Mouse (Mus musculus): ENCODE data around the gene Pctp. TPM values are rescaled to one million over a fixed set of nuclear protein-coding genes. Genes with fewer than 3 reads are reported as not detected.

The Pctp gene
- polyA plus RNA-seq (2016; fragmentation: Nextera tagmentation; extraction: Ambion mirVana) = 16.4 and 20.2 TPM in 2 replicates

GRCm38 (mm10) chr11:90002231-90002986 is at the start of gene Pctp:
Pctp (minus strand) TSS chr11:90002894.
- Histone ChIP-seq H3K9me3 (replicated peaks) (no peaks in the 10 kb centered on the region), H3K4me3 (peak within 1 kb of the TSS; percentile 71), H3K27me3 (ENCODE audit: low read depth, poor library complexity, severe bottlenecking) (peaks cover 4% of the 10 kb centered on the region; the same call in 1 of the 2 replicates), H3K27ac (replicated peaks) (peak within 1 kb of the TSS; percentile 87), H3K36me3 (no peaks in the 10 kb centered on the region), H3K4me1 (peaks cover 13% of the 10 kb centered on the region)
- WGBS = 16% methylated on average over 35 of the region's 35 CpGs
- DNase-seq (ENCODE audit: low spot score) = peak; percentile 91

DNA sequence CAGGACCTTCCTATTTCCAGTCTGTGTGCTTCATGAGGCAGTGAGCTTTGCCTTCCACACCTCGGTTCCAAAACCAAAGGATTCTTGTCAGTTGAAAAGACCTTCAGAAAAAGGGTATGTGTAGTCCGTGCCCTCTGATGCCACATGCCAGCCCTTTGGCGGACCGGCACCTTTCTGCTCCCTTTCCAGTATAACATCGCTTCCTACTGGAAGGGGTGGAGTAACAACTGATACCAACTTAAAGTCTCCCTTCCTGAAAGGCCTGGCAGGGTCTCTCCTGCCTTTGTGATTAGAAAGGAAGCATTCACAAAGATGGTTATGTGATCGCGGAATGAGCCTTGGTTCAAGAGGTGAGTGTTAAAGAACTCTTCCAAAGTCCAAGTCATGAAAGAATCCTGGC is 47.3 kb upstream of the Pctp start:
- H3K27ac ChIP-seq (replicated peaks) = no peak overlapping the region
- H3K36me3 ChIP-seq = no peaks in the 10 kb centered on the region
- no peaks in the 10 kb centered on the region for H3K4me1 ChIP-seq
- no peaks in the 10 kb centered on the region for H3K9me3 ChIP-seq (replicated peaks)
- 90% methylated on average over 7 of the region's 7 CpGs for WGBS
- no peaks in the 10 kb centered on the region for H3K27me3 ChIP-seq (ENCODE audit: low read depth, poor library complexity, severe bottlenecking)
- H3K4me3 ChIP-seq = no peak overlapping the region
- no peak for DNase-seq (ENCODE audit: low spot score)

- no peaks in the 10 kb centered on the region for H3K36me3 ChIP-seq
- 94% methylated on average over 9 of the region's 9 CpGs for WGBS
- no peak overlapping the region for H3K4me3 ChIP-seq
- no peaks in the 10 kb centered on the region for H3K9me3 ChIP-seq (replicated peaks)
- no peak for DNase-seq (ENCODE audit: low spot score)
- no peaks in the 10 kb centered on the region for H3K27me3 ChIP-seq (ENCODE audit: low read depth, poor library complexity, severe bottlenecking)
- no peak overlapping the region for H3K27ac ChIP-seq (replicated peaks)
- H3K4me1 ChIP-seq = no peaks in the 10 kb centered on the region
These were observed 44.6 kb upstream of the Pctp start for GRCm38 (mm10) chr11:90047271-90047670.

DNA sequence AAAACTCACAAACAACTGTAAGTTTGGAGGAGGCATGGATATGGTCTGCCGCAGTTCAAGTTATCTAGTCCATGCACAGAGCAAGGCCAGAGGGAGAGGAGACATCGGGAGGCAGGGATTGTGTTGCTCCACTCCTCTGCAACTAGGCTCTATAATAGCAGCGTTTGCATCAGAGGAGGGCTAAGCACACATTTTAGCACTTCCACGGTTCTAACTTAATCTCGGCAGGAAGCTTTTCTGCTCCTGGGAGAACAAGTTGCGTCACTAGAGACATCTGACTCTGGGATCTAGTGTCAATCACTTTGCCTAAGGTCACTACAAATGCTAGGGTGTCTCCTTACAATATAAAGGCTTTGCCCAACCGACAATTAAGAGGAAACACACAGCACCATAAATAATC is 43.5 kb upstream of the Pctp start:
- 50% methylated on average over 7 of the region's 7 CpGs for WGBS

GRCm38 (mm10) chr11:90044459-90044858 is 41.8 kb upstream of the Pctp start:
- Histone ChIP-seq H3K27ac (replicated peaks) (no peak overlapping the region), H3K36me3 (no peaks in the 10 kb centered on the region), H3K4me1 (no peaks in the 10 kb centered on the region), H3K4me3 (no peak overlapping the region), H3K9me3 (replicated peaks) (no peaks in the 10 kb centered on the region), H3K27me3 (ENCODE audit: low read depth, poor library complexity, severe bottlenecking) (no peaks in the 10 kb centered on the region)
- WGBS = 93% methylated on average over 4 of the region's 4 CpGs
- DNase-seq (ENCODE audit: low spot score) = no peak

More for the DNA sequence above, 43.5 kb upstream of the Pctp start:
- H3K4me1 ChIP-seq = no peaks in the 10 kb centered on the region
- no peaks in the 10 kb centered on the region for H3K27me3 ChIP-seq (ENCODE audit: low read depth, poor library complexity, severe bottlenecking)
- no peaks in the 10 kb centered on the region for H3K36me3 ChIP-seq
- no peak for DNase-seq (ENCODE audit: low spot score)
- no peak overlapping the region for H3K4me3 ChIP-seq
- no peak overlapping the region for H3K27ac ChIP-seq (replicated peaks)
- no peaks in the 10 kb centered on the region for H3K9me3 ChIP-seq (replicated peaks)

DNA sequence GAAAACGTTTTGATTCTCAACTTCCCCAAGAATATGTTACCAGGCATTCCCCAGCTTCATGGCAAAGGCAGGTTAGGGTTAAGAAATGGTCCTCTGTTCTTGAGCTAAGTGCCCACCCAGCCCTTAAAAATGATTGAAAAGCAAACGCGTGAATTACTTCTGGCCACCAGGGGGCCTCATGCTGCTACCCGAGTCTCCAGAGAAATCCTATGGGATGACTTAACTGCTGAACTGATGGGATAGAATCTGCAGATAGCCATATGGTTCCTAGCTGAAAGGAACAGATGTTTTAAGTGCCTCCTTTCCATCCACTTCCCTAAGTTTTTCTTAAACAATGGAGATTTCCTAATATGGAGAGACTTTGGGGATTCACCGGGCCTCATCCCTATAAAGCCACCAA is 35.3 kb upstream of the Pctp start:
- Histone ChIP-seq H3K27me3 (ENCODE audit: low read depth, poor library complexity, severe bottlenecking) (peaks cover 1% of the 10 kb centered on the region; the same call in 1 of the 2 replicates), H3K27ac (replicated peaks) (no peak overlapping the region), H3K4me3 (no peak overlapping the region), H3K36me3 (no peaks in the 10 kb centered on the region), H3K4me1 (peaks cover 5% of the 10 kb centered on the region), H3K9me3 (replicated peaks) (peaks cover 4% of the 10 kb centered on the region; the same call in 1 of the 2 replicates)
- peak; percentile 38 for DNase-seq (ENCODE audit: low spot score)
- WGBS = 25% methylated on average over 5 of the region's 5 CpGs

- WGBS = 84% methylated on average over 4 of the region's 4 CpGs
These were observed 33.7 kb upstream of the Pctp start for GRCm38 (mm10) chr11:90036416-90036815.

DNA sequence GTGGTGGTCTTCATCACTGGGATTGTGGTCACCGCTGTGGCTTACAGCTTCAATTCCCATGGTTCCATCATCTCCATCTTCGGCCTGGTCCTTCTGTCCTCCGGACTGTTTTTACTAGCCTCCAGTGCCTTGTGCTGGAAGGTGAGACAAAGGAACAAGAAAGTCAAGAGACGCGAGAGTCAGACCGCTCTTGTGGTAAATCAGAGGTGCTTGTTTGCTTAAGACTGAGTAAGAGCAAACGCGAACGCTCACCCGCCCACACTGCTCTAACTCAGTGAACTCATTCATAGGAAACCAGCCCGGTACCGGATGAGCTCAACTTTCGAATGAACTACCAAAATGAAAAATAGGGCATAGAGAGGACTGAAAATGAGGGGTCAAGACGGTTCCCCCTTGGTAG is 32.8 kb upstream of the Pctp start:
- H3K4me3 ChIP-seq = no peak overlapping the region
- no peak for DNase-seq (ENCODE audit: low spot score)
- WGBS = 92% methylated on average over 14 of the region's 14 CpGs
- no peaks in the 10 kb centered on the region for H3K36me3 ChIP-seq
- H3K27me3 ChIP-seq (ENCODE audit: low read depth, poor library complexity, severe bottlenecking) = peaks cover 24% of the 10 kb centered on the region
- no peak overlapping the region for H3K27ac ChIP-seq (replicated peaks)
- H3K4me1 ChIP-seq = peaks cover 27% of the 10 kb centered on the region
- H3K9me3 ChIP-seq (replicated peaks) = peaks cover 4% of the 10 kb centered on the region; the same call in 1 of the 2 replicates

More at GRCm38 (mm10) chr11:90036416-90036815, 33.7 kb upstream of the Pctp start:
- no peak for DNase-seq (ENCODE audit: low spot score)
- Histone ChIP-seq H3K27ac (replicated peaks) (no peak overlapping the region), H3K4me3 (no peak overlapping the region), H3K4me1 (peaks cover 18% of the 10 kb centered on the region), H3K9me3 (replicated peaks) (peaks cover 4% of the 10 kb centered on the region; the same call in 1 of the 2 replicates), H3K27me3 (ENCODE audit: low read depth, poor library complexity, severe bottlenecking) (peaks cover 17% of the 10 kb centered on the region), H3K36me3 (no peaks in the 10 kb centered on the region)

DNA sequence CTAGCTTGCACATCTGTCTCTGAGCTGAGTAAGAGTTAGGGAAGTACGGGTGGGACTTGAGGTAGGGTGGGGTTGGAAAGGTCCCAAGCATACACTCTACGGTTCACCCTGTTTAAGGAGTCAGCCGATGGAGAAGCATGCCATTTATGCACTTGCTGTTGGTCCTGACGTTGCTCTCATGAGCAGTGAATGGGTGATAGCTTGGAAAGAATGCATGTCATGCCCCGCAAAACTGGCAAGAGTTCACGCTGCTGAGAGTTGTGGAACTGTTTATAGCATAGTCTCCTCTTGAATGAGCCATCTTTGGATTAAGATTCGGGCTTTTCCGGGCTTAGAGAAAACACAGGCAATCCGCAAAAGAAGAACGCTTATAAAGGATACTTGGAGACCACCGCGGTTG is 32.0 kb upstream of the Pctp start:
- Histone ChIP-seq H3K9me3 (replicated peaks) (peaks cover 4% of the 10 kb centered on the region; the same call in 1 of the 2 replicates), H3K4me1 (peaks cover 31% of the 10 kb centered on the region), H3K27ac (replicated peaks) (no peak overlapping the region), H3K4me3 (no peak overlapping the region), H3K27me3 (ENCODE audit: low read depth, poor library complexity, severe bottlenecking) (peaks cover 29% of the 10 kb centered on the region), H3K36me3 (no peaks in the 10 kb centered on the region)
- no peak for DNase-seq (ENCODE audit: low spot score)
- WGBS = 96% methylated on average over 12 of the region's 12 CpGs

DNA sequence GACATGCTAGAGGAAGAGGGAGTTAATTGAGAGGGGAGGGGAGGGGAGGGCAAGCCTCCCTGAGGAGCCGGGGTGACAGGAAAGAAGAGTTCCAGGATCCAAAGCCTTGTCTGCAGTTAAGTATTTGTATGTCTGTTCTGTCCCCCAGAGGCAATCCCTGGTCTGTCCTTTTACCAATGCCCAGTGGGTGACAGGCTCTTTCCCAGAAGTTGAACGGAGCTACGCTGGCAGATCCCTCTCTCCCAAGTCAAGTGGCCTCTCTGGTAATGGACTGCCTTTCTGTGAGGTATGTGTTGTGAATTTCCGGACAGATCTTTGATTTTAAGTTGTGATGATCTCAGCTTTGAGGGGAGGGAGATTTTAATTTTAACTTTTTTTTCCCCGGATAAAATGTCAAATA is 30.7 kb upstream of the Pctp start:
- Histone ChIP-seq H3K9me3 (replicated peaks) (peaks cover 4% of the 10 kb centered on the region; the same call in 1 of the 2 replicates), H3K4me3 (0 out of 2 replicates have a peak overlapping the region, but pooled peaks have one; percentile 14), H3K27me3 (ENCODE audit: low read depth, poor library complexity, severe bottlenecking) (peaks cover 34% of the 10 kb centered on the region), H3K27ac (replicated peaks) (no peak overlapping the region), H3K4me1 (peaks cover 33% of the 10 kb centered on the region), H3K36me3 (no peaks in the 10 kb centered on the region)
- WGBS = 44% methylated on average over 5 of the region's 5 CpGs
- DNase-seq (ENCODE audit: low spot score) = peak; percentile 11

- WGBS = 35% methylated on average over 8 of the region's 8 CpGs
- no peak overlapping the region for H3K27ac ChIP-seq (replicated peaks)
- H3K27me3 ChIP-seq (ENCODE audit: low read depth, poor library complexity, severe bottlenecking) = peaks cover 40% of the 10 kb centered on the region
- peaks cover 4% of the 10 kb centered on the region; the same call in 1 of the 2 replicates for H3K9me3 ChIP-seq (replicated peaks)
- DNase-seq (ENCODE audit: low spot score) = peak; percentile 11
- no peaks in the 10 kb centered on the region for H3K36me3 ChIP-seq
- H3K4me3 ChIP-seq = peak overlapping the region; percentile 14; the same call in 1 of the 2 replicates
- H3K4me1 ChIP-seq = peaks cover 33% of the 10 kb centered on the region
These were observed 30.1 kb upstream of the Pctp start for GRCm38 (mm10) chr11:90032807-90033206.

DNA sequence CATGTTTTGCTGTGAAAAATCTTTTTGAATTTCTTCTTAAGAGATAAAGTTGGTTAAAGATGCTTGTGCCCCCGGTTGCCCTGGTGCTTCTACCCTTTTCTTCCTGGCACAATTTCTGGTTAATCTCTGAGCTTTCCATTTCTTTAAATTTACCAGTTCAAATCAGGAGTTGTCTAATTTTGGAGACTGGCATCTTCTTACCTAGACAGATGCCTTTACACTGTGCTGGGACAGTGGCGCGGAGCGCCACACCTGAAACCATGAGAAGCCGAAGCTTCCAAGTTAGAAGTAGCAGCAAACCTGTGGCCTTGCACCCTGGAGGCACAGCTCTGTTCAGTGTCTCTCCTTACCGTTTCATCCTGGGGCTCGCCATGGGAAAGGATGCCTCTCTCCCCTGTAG is 28.4 kb upstream of the Pctp start:
- no peaks in the 10 kb centered on the region for H3K36me3 ChIP-seq
- H3K9me3 ChIP-seq (replicated peaks) = no peaks in the 10 kb centered on the region
- peaks cover 43% of the 10 kb centered on the region for H3K4me1 ChIP-seq
- DNase-seq (ENCODE audit: low spot score) = no peak
- 0 out of 2 replicates have a peak overlapping the region, but pooled peaks have one; percentile 28 for H3K27ac ChIP-seq (replicated peaks)
- WGBS = 24% methylated on average over 7 of the region's 7 CpGs
- peaks cover 41% of the 10 kb centered on the region for H3K27me3 ChIP-seq (ENCODE audit: low read depth, poor library complexity, severe bottlenecking)
- peak overlapping the region; percentile 46 for H3K4me3 ChIP-seq

DNA sequence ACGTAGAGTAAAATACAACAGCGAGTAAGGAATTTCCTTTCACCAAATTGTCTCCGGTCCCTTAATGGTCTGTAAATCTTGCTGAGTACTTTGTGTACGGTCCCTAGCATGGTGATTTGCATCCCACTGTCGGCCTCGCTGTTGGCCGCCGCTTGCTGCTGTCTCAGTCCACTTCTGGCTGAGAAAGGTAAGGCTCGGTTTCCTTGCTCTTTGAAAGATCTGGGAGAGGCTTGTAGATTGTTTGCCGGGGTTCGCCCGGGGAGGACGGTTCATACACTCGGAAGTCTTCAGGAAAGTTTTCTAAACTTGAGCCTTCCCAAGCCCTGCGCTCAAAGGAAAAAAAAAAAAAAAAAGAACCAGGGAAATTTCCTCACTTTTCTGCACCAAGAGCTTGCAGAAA is 27.9 kb upstream of the Pctp start:
- peaks cover 41% of the 10 kb centered on the region for H3K27me3 ChIP-seq (ENCODE audit: low read depth, poor library complexity, severe bottlenecking)
- H3K36me3 ChIP-seq = no peaks in the 10 kb centered on the region
- DNase-seq (ENCODE audit: low spot score) = peak; percentile 58
- H3K4me3 ChIP-seq = peak overlapping the region; percentile 46
- 1% methylated on average over 15 of the region's 15 CpGs for WGBS
- peaks cover 47% of the 10 kb centered on the region for H3K4me1 ChIP-seq
- no peaks in the 10 kb centered on the region for H3K9me3 ChIP-seq (replicated peaks)
- 0 out of 2 replicates have a peak overlapping the region, but pooled peaks have one; percentile 28 for H3K27ac ChIP-seq (replicated peaks)

Data from midbrain, embryonic 10.5 days (tissue).